Mouse (Mus musculus): ENCODE measurements around the gene Fbxl17. TPM values are rescaled to one million over a fixed set of nuclear protein-coding genes. Genes with fewer than 3 reads are reported as not detected.

The Fbxl17 gene
- polyA plus RNA-seq, 1 experiment from 2014 or later, result 5.7 TPM

GRCm38 (mm10) chr17:63287413-63287812 is 212.4 kb downstream of the Fbxl17 start:
- WGBS, result 53% methylated on average over 2 of the region's 2 CpGs
- Histone ChIP-seq H3K4me2 (no peak overlapping the region), H3K36me3 (no peaks in the 10 kb centered on the region), H3K9me3 (replicated peaks) (no peaks in the 10 kb centered on the region), H3K4me3 (replicated peaks) (no peak overlapping the region), H3K27ac (0 out of 2 replicates have a peak overlapping the region, but pooled peaks have one; percentile 3), H3K4me1 (peaks cover 4% of the 10 kb centered on the region; the same call in 1 of the 2 replicates), H3K27me3 (no peaks in the 10 kb centered on the region), H3K9ac (no peak overlapping the region)
- no peak for ATAC-seq (replicated peaks; ENCODE audit: low FRiP score)

DNA sequence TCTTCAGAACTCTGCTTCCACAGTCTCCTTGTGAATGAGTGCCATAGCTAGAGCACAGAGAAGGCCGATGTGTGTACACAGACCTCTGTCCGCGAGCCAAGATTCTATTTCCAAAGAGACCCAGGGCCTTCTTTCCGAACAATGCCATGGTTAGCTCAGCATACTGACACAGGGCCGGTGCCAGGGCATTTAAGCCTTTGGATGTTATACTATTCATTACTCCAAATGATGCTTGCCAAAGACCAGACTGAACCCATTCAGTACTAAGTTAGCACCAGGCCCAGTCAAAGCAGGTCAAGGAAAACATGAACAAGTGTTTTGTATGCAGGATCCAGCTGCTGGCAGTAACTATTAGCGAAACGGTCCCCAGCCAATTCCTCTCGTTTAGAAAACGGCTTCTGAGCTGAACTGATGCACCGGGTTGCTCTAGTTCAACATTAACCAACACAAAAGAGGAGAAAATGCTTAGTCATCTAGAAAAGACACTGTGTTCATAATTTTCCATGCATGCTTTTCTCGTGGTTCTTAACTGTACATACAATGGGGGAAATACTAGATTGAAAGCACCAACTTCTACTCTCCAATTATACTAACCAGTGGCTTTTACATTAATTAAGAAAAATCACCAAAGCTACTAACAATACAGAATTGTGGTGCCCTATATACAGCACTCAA is 214.4 kb downstream of the Fbxl17 start:
- H3K4me3 ChIP-seq (replicated peaks), result no peak overlapping the region
- ATAC-seq (replicated peaks; ENCODE audit: low FRiP score), result no peak
- WGBS, result 71% methylated on average over 11 of the region's 11 CpGs
- no peak overlapping the region for H3K27ac ChIP-seq
- no peaks in the 10 kb centered on the region for H3K9me3 ChIP-seq (replicated peaks)
- no peaks in the 10 kb centered on the region for H3K27me3 ChIP-seq
- H3K9ac ChIP-seq, result no peak overlapping the region
- no peaks in the 10 kb centered on the region for H3K36me3 ChIP-seq
- H3K4me1 ChIP-seq, result peaks cover 4% of the 10 kb centered on the region; the same call in 1 of the 2 replicates
- H3K4me2 ChIP-seq, result no peak overlapping the region

GRCm38 (mm10) chr17:63284074-63284473 is 215.7 kb downstream of the Fbxl17 start:
- Histone ChIP-seq H3K4me1 (peaks cover 5% of the 10 kb centered on the region), H3K9ac (no peak overlapping the region), H3K36me3 (no peaks in the 10 kb centered on the region), H3K27me3 (no peaks in the 10 kb centered on the region), H3K27ac (no peak overlapping the region), H3K9me3 (replicated peaks) (no peaks in the 10 kb centered on the region), H3K4me3 (replicated peaks) (no peak overlapping the region), H3K4me2 (no peak overlapping the region)
- no peak for ATAC-seq (replicated peaks; ENCODE audit: low FRiP score)
- WGBS, result 90% methylated on average over 4 of the region's 4 CpGs

DNA sequence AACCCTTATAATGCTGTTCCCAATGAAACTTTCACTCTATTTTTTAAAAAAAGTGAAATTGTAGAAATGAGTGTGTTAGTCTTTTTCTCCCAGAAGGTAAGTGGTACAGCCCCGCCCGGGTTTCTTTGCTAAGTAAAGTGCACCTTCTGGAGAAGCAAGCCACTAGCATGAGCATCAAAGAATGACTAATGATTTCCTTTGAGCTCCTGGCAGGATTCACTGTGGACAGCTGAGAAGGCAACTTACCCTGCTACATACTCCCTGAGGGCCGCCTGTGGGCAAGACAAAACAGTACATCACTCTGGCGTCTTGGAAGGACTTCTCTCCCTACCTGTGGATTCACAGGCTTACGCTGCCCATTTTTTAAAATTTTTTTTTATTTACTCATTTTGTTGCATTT is 217.8 kb downstream of the Fbxl17 start:
- Histone ChIP-seq H3K4me1 (peaks cover 5% of the 10 kb centered on the region), H3K27me3 (no peaks in the 10 kb centered on the region), H3K9ac (no peak overlapping the region), H3K36me3 (no peaks in the 10 kb centered on the region), H3K9me3 (replicated peaks) (no peaks in the 10 kb centered on the region), H3K4me3 (replicated peaks) (no peak overlapping the region), H3K27ac (no peak overlapping the region), H3K4me2 (no peak overlapping the region)
- ATAC-seq (replicated peaks; ENCODE audit: low FRiP score), result no peak
- 66% methylated on average over 5 of the region's 5 CpGs for WGBS

DNA sequence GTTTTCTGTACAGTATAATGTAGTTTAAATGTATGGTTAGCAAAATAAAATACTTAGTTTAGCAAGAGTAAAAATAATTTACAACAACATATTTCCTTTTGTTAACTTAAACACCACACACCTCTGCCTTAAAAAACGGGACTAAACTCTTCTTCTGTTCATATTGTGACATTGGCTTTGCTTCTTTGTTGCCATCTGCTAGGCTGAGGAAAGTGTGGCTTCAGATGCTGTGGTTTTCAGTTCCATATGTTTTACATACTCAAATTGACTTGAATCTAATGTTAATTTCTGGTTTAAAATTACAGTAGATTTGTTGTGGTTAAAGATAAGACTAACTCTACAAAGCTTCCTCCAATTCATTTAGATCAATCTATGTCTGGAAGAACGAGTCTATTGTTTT is 218.8 kb downstream of the Fbxl17 start:
- H3K36me3 ChIP-seq, result no peaks in the 10 kb centered on the region
- 69% methylated on average over 2 of the region's 2 CpGs for WGBS
- no peaks in the 10 kb centered on the region for H3K27me3 ChIP-seq
- H3K9me3 ChIP-seq (replicated peaks), result no peaks in the 10 kb centered on the region
- H3K4me3 ChIP-seq (replicated peaks), result no peak overlapping the region
- H3K9ac ChIP-seq, result no peak overlapping the region
- no peak for ATAC-seq (replicated peaks; ENCODE audit: low FRiP score)
- peaks cover 5% of the 10 kb centered on the region for H3K4me1 ChIP-seq
- no peak overlapping the region for H3K27ac ChIP-seq
- no peak overlapping the region for H3K4me2 ChIP-seq

GRCm38 (mm10) chr17:63279144-63279543 is 220.7 kb downstream of the Fbxl17 start:
- ATAC-seq (replicated peaks; ENCODE audit: low FRiP score), result peak; percentile 58; the same call in 1 of the 2 replicates
- H3K9me3 ChIP-seq (replicated peaks), result no peaks in the 10 kb centered on the region
- no peak overlapping the region for H3K27ac ChIP-seq

DNA sequence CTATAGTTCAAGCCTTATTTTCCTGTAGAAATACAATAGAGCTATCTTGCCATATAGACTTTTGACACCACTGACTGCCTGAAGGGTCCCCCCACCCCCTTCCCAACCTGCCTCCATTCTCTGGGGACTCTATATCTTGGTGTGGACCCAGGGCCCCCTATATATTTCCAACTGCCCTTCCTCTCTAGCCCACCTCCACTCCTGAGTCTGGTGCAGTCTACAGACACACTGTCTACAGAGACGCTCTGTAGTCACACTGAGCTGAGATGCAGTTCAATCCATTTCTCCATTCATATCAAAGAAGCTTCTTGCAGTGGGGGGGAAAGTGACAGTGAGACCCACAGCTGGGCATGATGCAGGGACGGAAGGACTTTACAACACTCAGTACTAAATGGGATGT is 226.5 kb downstream of the Fbxl17 start:
- H3K4me3 ChIP-seq (replicated peaks), result no peak overlapping the region
- no peak for ATAC-seq (replicated peaks; ENCODE audit: low FRiP score)
- H3K27me3 ChIP-seq, result no peaks in the 10 kb centered on the region
- 90% methylated on average over 2 of the region's 2 CpGs for WGBS
- no peak overlapping the region for H3K4me2 ChIP-seq
- no peak overlapping the region for H3K27ac ChIP-seq
- H3K4me1 ChIP-seq, result no peaks in the 10 kb centered on the region
- H3K36me3 ChIP-seq, result no peaks in the 10 kb centered on the region
- H3K9ac ChIP-seq, result no peak overlapping the region
- H3K9me3 ChIP-seq (replicated peaks), result no peaks in the 10 kb centered on the region

More at GRCm38 (mm10) chr17:63279144-63279543, 220.7 kb downstream of the Fbxl17 start:
- H3K36me3 ChIP-seq, result no peaks in the 10 kb centered on the region
- no peak overlapping the region for H3K9ac ChIP-seq
- no peak overlapping the region for H3K4me2 ChIP-seq
- WGBS, result 38% methylated on average over 4 of the region's 4 CpGs
- no peak overlapping the region for H3K4me3 ChIP-seq (replicated peaks)
- H3K4me1 ChIP-seq, result peaks cover 5% of the 10 kb centered on the region
- no peaks in the 10 kb centered on the region for H3K27me3 ChIP-seq

DNA sequence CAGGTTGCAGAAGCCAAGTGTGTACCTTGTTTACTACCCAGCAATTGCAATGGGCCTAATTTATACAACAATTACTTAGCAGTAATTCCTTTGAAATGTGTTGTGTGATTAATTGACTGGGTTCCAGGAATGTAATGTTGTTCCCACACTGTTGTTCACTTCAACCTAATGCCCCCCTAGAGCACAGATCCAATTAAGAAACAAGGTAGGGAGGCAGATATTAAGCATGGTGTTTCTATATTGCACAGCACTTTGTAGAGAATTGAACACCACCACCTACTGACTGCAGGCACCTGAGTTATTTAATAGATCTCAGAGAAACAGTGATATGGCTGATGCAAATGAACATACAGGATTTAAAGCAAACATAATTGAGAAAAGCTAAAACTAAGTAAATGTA is 226.9 kb downstream of the Fbxl17 start:
- Histone ChIP-seq H3K27ac (no peak overlapping the region), H3K27me3 (no peaks in the 10 kb centered on the region), H3K4me1 (no peaks in the 10 kb centered on the region), H3K4me3 (replicated peaks) (no peak overlapping the region), H3K9ac (no peak overlapping the region), H3K4me2 (no peak overlapping the region), H3K9me3 (replicated peaks) (no peaks in the 10 kb centered on the region), H3K36me3 (no peaks in the 10 kb centered on the region)
- ATAC-seq (replicated peaks; ENCODE audit: low FRiP score), result no peak

- Histone ChIP-seq H3K4me3 (replicated peaks) (no peak overlapping the region), H3K4me2 (no peak overlapping the region), H3K27ac (no peak overlapping the region), H3K27me3 (no peaks in the 10 kb centered on the region), H3K4me1 (no peaks in the 10 kb centered on the region), H3K9ac (no peak overlapping the region), H3K9me3 (replicated peaks) (no peaks in the 10 kb centered on the region), H3K36me3 (no peaks in the 10 kb centered on the region)
- WGBS, result 63% methylated on average over 6 of the region's 6 CpGs
- no peak for ATAC-seq (replicated peaks; ENCODE audit: low FRiP score)
Observed at GRCm38 (mm10) chr17:63271000-63271399, 228.8 kb downstream of the Fbxl17 start.

GRCm38 (mm10) chr17:63270513-63270912 is 229.3 kb downstream of the Fbxl17 start:
- no peak for ATAC-seq (replicated peaks; ENCODE audit: low FRiP score)
- Histone ChIP-seq H3K4me1 (no peaks in the 10 kb centered on the region), H3K9ac (no peak overlapping the region), H3K27me3 (no peaks in the 10 kb centered on the region), H3K4me2 (no peak overlapping the region), H3K4me3 (replicated peaks) (no peak overlapping the region), H3K9me3 (replicated peaks) (no peaks in the 10 kb centered on the region), H3K36me3 (no peaks in the 10 kb centered on the region), H3K27ac (no peak overlapping the region)
- 85% methylated on average over 5 of the region's 5 CpGs for WGBS

GRCm38 (mm10) chr17:63262674-63263073 is 237.1 kb downstream of the Fbxl17 start:
- no peak overlapping the region for H3K27ac ChIP-seq
- H3K9ac ChIP-seq, result no peak overlapping the region
- H3K36me3 ChIP-seq, result no peaks in the 10 kb centered on the region
- 94% methylated on average over 5 of the region's 5 CpGs for WGBS
- H3K9me3 ChIP-seq (replicated peaks), result no peaks in the 10 kb centered on the region
- no peak for ATAC-seq (replicated peaks; ENCODE audit: low FRiP score)
- H3K4me1 ChIP-seq, result no peaks in the 10 kb centered on the region
- H3K4me3 ChIP-seq (replicated peaks), result no peak overlapping the region
- H3K27me3 ChIP-seq, result no peaks in the 10 kb centered on the region
- no peak overlapping the region for H3K4me2 ChIP-seq

GRCm38 (mm10) chr17:63261508-63262141 is 238.2 kb downstream of the Fbxl17 start:
- peak; percentile 91 for ATAC-seq (replicated peaks; ENCODE audit: low FRiP score)

More at GRCm38 (mm10) chr17:63261508-63262141, 238.2 kb downstream of the Fbxl17 start:
- Histone ChIP-seq H3K4me3 (replicated peaks) (no peak overlapping the region), H3K36me3 (no peaks in the 10 kb centered on the region), H3K4me1 (no peaks in the 10 kb centered on the region), H3K9ac (no peak overlapping the region), H3K27me3 (no peaks in the 10 kb centered on the region), H3K9me3 (replicated peaks) (no peaks in the 10 kb centered on the region), H3K4me2 (no peak overlapping the region), H3K27ac (no peak overlapping the region)
- whole genome bisulfite sequencing, result 92% methylated on average over 10 of the region's 10 CpGs
